Mouse (Mus musculus): ENCODE results near the gene Rnf41. TPM values are rescaled to one million over a fixed set of nuclear protein-coding genes. Genes with fewer than 3 reads are reported as not detected.

Rnf41 gene
- 27.7 and 29.9 TPM in 2 replicates for polyA plus RNA-seq (2016; fragmentation: Nextera tagmentation; extraction: Ambion mirVana)

DNA sequence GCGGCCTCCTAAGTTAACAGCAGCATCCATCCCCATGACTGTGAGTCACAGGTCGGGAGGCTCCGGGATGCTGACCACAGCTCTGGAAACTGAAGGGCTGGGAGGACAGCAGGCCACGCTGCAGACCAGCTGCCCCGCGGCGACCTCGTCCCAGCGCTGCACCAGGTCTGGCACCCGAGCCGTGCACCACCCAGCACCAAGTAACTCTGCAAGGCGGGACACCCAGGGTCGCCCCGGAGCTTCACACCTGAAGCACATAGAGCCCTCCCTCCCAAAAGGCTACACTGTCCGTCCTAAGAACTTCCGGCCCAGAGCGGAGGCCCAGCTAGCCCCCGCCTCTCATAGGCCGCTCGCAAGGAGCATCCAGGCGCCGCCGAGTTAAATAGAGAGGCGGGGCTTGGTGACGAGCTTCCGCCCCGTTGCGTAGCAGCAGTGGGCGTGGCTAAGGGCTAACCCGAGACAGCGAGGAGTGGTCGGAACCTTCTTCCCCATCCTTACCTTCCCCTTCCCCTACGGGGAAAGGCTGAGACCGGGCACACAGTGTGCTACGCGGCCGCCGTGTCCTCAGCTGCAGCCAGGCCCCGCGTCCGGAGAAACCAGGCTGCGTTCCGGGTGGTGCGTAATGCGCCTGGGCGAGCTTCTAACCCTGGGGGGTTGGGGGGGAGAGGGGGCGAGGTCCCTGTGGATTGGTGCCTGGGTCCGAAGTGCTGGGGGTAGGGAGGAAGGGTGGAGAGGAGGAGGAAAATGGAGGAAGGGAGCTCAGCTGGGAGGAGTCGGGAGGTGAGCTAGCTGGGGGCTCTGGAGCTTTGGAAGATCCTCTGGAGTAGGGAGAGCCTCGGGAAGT lies at the start of gene Rnf41, which contains the start of gene Nabp2:
Rnf41 (plus strand) TSS at position 447 of the 844 bp plus-strand sequence.
Nabp2 (minus strand) TSS at position 282 of the 844 bp plus-strand sequence.
- H3K9ac ChIP-seq: peak within 1 kb of the TSS; percentile 91
- H3K4me3 ChIP-seq: peak within 1 kb of the TSS; percentile 86
- ATAC-seq (ENCODE audit: insufficient number of reproducible peaks, low FRiP score): peak; percentile 92
- peaks cover 36% of the 10 kb centered on the region for H3K36me3 ChIP-seq
- under 1% methylated on average over 49 of the region's 50 CpGs for WGBS
- H3K27ac ChIP-seq (ENCODE audit: poor library complexity, severe bottlenecking): peak within 1 kb of the TSS; percentile 94
- H3K4me1 ChIP-seq (replicated peaks): peaks cover 49% of the 10 kb centered on the region
- peak within 1 kb of the TSS; percentile 84 for H3K4me2 ChIP-seq
- no peaks in the 10 kb centered on the region for H3K27me3 ChIP-seq (replicated peaks)
- no peaks in the 10 kb centered on the region for H3K9me3 ChIP-seq (replicated peaks)

DNA sequence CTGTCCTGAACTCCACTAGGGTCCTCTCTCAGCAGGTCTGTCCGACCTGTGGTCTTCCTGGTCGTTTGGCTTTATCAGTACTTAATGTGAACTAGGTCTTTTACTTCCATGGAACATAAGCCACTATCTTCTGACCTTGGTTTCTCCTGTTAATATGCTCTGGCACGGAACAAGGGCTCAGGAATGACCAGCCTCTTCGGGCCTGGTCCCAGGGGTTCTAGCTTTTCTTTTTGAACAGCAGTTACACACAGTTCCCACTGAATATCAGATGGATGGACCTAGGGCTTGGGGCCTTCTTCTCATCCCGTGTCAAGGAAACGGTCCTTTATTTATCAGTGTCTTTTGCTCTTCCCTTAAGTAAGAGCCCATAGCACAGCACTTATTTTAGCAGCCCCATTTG lies 49.6 kb upstream of the Rnf41 start:
- 84% methylated on average over 6 of the region's 6 CpGs for WGBS
- Histone ChIP-seq H3K9ac (no peak overlapping the region), H3K4me2 (no peak overlapping the region), H3K27me3 (replicated peaks) (no peaks in the 10 kb centered on the region), H3K36me3 (peaks cover 78% of the 10 kb centered on the region), H3K27ac (ENCODE audit: poor library complexity, severe bottlenecking) (no peak overlapping the region; the same call in 1 of the 2 replicates), H3K4me3 (no peak overlapping the region), H3K9me3 (replicated peaks) (no peaks in the 10 kb centered on the region), H3K4me1 (replicated peaks) (peaks cover 4% of the 10 kb centered on the region; the same call in 1 of the 2 replicates)
- no peak for ATAC-seq (ENCODE audit: insufficient number of reproducible peaks, low FRiP score)

DNA sequence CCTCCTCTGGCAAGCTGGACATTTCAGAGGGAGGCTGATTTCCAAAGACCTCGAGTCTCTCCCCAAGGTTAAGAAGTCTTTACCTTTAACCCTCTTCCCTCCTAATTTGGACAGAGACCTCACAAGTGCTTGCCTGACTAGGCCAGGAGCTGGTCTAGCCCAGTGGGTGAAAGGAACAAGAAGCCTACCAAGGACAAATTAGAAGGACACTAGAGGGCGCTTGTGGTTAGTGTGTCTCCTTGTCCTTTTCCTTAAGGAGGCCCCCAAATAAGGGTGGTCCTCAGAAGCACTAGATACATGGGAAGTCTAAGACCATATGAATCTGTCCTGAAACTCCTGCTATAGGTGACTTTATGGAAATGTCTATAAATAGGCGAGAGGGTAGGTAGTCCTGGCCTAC lies 48.9 kb upstream of the Rnf41 start:
- H3K36me3 ChIP-seq: peaks cover 74% of the 10 kb centered on the region
- no peak overlapping the region for H3K4me3 ChIP-seq
- peaks cover 6% of the 10 kb centered on the region for H3K4me1 ChIP-seq (replicated peaks)
- 49% methylated on average over 3 of the region's 3 CpGs for WGBS
- no peak overlapping the region for H3K4me2 ChIP-seq
- H3K9me3 ChIP-seq (replicated peaks): no peaks in the 10 kb centered on the region
- H3K9ac ChIP-seq: no peak overlapping the region
- H3K27me3 ChIP-seq (replicated peaks): no peaks in the 10 kb centered on the region
- no peak for ATAC-seq (ENCODE audit: insufficient number of reproducible peaks, low FRiP score)
- no peak overlapping the region for H3K27ac ChIP-seq (ENCODE audit: poor library complexity, severe bottlenecking)

DNA sequence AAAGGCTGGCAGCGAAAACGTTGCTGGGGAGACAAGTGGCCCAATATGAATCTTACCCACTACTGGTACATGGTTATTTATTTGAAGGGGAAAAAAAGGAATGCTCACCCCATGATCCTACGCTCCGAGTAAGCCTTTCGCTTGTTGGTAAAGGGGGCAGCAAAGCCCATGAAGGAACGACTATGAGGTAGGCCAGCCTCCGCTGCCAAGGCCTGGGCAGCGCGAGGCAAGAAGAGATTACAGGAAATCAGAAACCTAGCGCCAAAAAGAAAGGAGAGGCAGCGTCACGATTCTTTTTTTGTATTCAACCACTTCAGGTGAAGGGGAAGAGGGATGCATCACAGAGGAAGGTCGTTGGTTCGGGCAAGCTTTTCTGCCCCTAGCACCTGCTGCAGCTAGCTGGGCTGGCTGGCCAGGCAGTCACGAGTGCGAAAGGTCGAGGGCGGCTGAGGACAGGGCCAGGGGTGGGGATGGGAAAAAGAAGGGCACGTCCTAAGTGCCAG lies 43.5 kb upstream of the Rnf41 start:
- 16% methylated on average over 19 of the region's 19 CpGs for WGBS
- H3K36me3 ChIP-seq: peaks cover 21% of the 10 kb centered on the region
- no peak; the same call in 1 of the 2 replicates for ATAC-seq (ENCODE audit: insufficient number of reproducible peaks, low FRiP score)
- H3K27ac ChIP-seq (ENCODE audit: poor library complexity, severe bottlenecking): peak overlapping the region; percentile 87
- H3K27me3 ChIP-seq (replicated peaks): no peaks in the 10 kb centered on the region
- no peaks in the 10 kb centered on the region for H3K9me3 ChIP-seq (replicated peaks)
- peak overlapping the region; percentile 90 for H3K4me2 ChIP-seq
- peak overlapping the region; percentile 68 for H3K4me3 ChIP-seq
- peak overlapping the region; percentile 77 for H3K9ac ChIP-seq
- H3K4me1 ChIP-seq (replicated peaks): peaks cover 15% of the 10 kb centered on the region

DNA sequence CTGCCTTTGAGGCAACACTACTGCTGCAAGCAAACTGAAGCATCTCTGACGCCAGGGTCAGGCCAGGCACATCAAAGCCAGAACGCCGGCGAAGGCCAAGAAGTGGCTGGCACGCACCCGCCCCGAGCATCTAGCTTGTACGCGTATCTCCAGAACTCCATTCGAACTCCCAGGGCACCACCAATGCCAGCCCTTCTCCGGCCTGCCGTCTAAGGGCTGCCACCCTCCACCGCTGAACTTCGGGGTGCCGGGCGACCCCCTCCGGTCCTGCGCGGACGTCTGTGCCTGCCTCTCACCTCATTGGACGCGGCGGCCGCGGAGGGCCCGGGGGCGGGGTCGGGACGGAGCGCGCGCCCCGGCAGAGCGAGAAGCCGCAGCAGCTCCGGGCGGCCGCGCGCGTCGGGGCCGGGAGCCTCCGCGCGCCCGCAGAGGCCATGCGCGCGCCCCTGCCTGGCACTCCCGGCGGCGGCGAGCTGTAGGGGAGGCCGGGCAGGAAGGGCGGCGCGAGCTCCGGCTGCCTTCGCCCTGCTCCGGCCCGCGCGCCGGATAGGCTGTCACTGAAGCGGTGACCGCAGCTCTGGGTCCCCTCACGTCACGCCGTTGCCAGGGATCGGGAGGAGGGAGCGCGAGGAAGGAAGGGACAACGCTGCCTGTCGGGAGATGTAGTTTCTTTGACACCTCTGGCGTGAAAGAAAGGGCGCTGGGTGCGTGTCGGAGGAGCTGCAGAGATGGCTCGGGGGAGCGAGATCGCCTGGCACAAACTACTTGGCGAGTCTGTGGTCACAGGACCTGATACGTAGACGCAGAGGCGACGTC lies 42.8 kb upstream of the Rnf41 start, which contains the start of gene Coq10a:
Coq10a (minus strand) TSS at position 596 of the 816 bp plus-strand sequence.
- Histone ChIP-seq H3K27me3 (replicated peaks) (no peaks in the 10 kb centered on the region), H3K36me3 (peaks cover 14% of the 10 kb centered on the region), H3K4me3 (peak within 1 kb of the TSS; percentile 68), H3K4me1 (replicated peaks) (peaks cover 22% of the 10 kb centered on the region), H3K9ac (peak within 1 kb of the TSS; percentile 77), H3K9me3 (replicated peaks) (no peaks in the 10 kb centered on the region), H3K4me2 (peak within 1 kb of the TSS; percentile 90), H3K27ac (ENCODE audit: poor library complexity, severe bottlenecking) (peak within 1 kb of the TSS; percentile 87)
- ATAC-seq (ENCODE audit: insufficient number of reproducible peaks, low FRiP score): peak; percentile 94
- WGBS: under 1% methylated on average over 87 of the region's 87 CpGs

DNA sequence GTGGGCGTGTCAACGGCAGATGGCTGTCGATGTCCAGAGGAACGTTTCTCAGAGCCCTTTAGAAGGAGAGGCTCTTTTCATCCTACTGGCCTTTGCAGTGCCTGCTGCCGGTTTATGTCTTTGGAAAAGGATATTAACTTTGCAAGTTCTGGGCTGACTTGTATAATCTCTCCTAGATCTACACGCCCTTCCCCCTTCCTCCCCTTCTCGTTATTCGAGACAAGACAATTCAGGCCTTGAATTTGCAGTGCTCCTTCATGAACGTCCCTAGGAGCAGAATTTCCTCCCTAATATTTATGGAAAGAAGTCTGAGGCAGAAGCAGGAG lies 42.3 kb upstream of the Rnf41 start:
- ATAC-seq (ENCODE audit: insufficient number of reproducible peaks, low FRiP score): no peak
- 5% methylated on average over 9 of the region's 9 CpGs for WGBS
- H3K4me1 ChIP-seq (replicated peaks): peaks cover 23% of the 10 kb centered on the region
- no peaks in the 10 kb centered on the region for H3K27me3 ChIP-seq (replicated peaks)
- H3K36me3 ChIP-seq: peaks cover 10% of the 10 kb centered on the region
- H3K4me2 ChIP-seq: peak overlapping the region; percentile 90
- peak overlapping the region; percentile 77 for H3K9ac ChIP-seq
- H3K4me3 ChIP-seq: peak overlapping the region; percentile 68
- 0 out of 2 replicates have a peak, but pooled peaks cover under 1% of the 10 kb centered on the region for H3K9me3 ChIP-seq (replicated peaks)
- H3K27ac ChIP-seq (ENCODE audit: poor library complexity, severe bottlenecking): peak overlapping the region; percentile 87

DNA sequence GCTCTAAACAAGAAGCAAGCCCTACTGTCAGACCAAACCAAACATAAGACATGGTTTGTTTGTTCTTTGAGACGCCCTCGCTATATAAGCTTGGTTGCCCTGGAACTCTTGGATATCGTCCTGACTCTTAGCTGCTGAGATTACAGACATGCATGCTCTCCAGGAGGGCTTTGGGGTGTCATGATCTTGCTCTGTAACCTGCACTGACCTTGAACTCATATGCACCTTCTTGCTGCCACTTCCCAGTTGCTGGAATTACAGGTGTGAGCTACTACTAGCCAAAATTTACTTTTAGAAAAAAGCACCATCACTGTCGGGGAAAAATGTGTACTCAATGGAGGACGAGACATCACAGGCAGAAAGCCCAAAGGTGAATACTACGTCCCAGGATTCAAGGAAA lies 41.9 kb upstream of the Rnf41 start:
- H3K27ac ChIP-seq (ENCODE audit: poor library complexity, severe bottlenecking): peak overlapping the region; percentile 87
- H3K4me2 ChIP-seq: peak overlapping the region; percentile 90
- peaks cover 23% of the 10 kb centered on the region for H3K4me1 ChIP-seq (replicated peaks)
- 0 out of 2 replicates have a peak, but pooled peaks cover 2% of the 10 kb centered on the region for H3K9me3 ChIP-seq (replicated peaks)
- no peaks in the 10 kb centered on the region for H3K27me3 ChIP-seq (replicated peaks)
- H3K9ac ChIP-seq: peak overlapping the region; percentile 77; the same call in 1 of the 2 replicates
- peak overlapping the region; percentile 68; the same call in 1 of the 2 replicates for H3K4me3 ChIP-seq
- peaks cover 10% of the 10 kb centered on the region for H3K36me3 ChIP-seq
- 79% methylated on average over 6 of the region's 6 CpGs for WGBS
- ATAC-seq (ENCODE audit: insufficient number of reproducible peaks, low FRiP score): no peak

DNA sequence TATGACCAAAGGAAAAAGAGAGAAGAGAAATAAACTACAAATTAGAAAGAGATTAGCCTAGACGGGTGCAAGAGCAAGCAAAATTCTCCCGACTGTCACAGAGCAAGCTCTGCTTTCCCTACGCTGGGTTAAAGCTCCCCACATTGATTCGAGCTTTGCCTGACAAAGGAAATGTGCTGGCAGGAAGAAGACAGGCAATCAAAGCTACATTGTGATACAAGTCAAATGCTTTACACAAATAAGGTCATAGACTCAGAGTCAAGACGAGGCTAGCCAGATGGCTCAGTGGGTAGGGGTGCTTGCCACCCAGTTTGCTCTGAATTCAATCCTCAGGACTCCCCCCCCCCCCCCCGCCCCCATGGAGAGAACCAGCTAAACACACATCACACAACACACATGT lies 41.4 kb upstream of the Rnf41 start:
- Histone ChIP-seq H3K27me3 (replicated peaks) (no peaks in the 10 kb centered on the region), H3K9me3 (replicated peaks) (0 out of 2 replicates have a peak, but pooled peaks cover 2% of the 10 kb centered on the region), H3K4me3 (no peak overlapping the region), H3K27ac (ENCODE audit: poor library complexity, severe bottlenecking) (no peak overlapping the region), H3K4me2 (no peak overlapping the region), H3K9ac (no peak overlapping the region), H3K36me3 (peaks cover 7% of the 10 kb centered on the region), H3K4me1 (replicated peaks) (peaks cover 23% of the 10 kb centered on the region)
- 66% methylated on average over 5 of the region's 6 CpGs for WGBS
- no peak for ATAC-seq (ENCODE audit: insufficient number of reproducible peaks, low FRiP score)

DNA sequence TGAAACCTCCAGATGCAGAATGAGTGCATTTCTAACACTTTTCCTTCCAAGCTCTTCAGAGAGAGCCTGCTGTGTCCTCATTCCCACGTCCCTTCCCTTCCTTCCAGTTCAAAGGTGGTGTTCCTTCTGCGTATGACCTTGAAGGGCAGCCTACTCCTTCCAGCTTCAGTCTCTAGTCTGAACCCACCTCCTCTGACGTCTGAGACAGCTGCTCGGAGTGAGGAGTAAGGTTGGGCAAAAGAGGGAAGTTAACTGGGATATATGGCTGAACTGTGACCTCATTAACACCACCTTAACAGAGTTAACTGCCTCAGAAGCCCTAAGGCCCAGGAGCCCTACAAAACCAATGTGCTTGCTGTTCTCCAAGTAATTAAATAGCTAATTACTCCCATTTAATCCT lies 40.9 kb upstream of the Rnf41 start:
- Histone ChIP-seq H3K9me3 (replicated peaks) (0 out of 2 replicates have a peak, but pooled peaks cover 2% of the 10 kb centered on the region), H3K4me2 (no peak overlapping the region), H3K9ac (no peak overlapping the region), H3K27me3 (replicated peaks) (no peaks in the 10 kb centered on the region), H3K4me3 (no peak overlapping the region), H3K4me1 (replicated peaks) (peaks cover 23% of the 10 kb centered on the region), H3K36me3 (peaks cover 1% of the 10 kb centered on the region), H3K27ac (ENCODE audit: poor library complexity, severe bottlenecking) (no peak overlapping the region)
- 59% methylated on average over 4 of the region's 4 CpGs for WGBS
- ATAC-seq (ENCODE audit: insufficient number of reproducible peaks, low FRiP score): no peak

DNA sequence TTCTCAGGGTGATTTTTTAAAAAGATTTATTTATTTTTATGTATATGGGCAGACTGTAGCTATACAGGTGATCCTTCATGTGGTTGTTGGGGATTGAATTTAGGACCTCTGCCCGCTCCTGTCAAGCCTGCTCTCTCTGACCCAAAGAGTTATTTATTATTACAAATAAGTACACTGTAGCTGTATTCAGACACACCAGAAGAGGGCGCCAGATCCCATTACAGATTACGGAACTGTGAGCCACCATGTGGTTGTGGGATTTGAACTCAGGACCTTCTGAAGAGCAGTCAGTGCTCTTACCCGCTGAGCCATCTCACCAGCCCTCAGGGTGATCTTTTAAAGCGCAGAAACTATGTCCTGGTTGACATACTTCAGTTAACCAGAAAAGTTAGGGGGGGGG lies 39.3 kb upstream of the Rnf41 start:
- H3K27me3 ChIP-seq (replicated peaks): no peaks in the 10 kb centered on the region
- WGBS: 79% methylated on average over 5 of the region's 5 CpGs
- 0 out of 2 replicates have a peak, but pooled peaks cover 2% of the 10 kb centered on the region for H3K9me3 ChIP-seq (replicated peaks)
- no peak overlapping the region for H3K4me2 ChIP-seq
- H3K4me3 ChIP-seq: no peak overlapping the region
- H3K4me1 ChIP-seq (replicated peaks): peaks cover 31% of the 10 kb centered on the region
- H3K27ac ChIP-seq (ENCODE audit: poor library complexity, severe bottlenecking): no peak overlapping the region
- no peak overlapping the region for H3K9ac ChIP-seq
- H3K36me3 ChIP-seq: no peaks in the 10 kb centered on the region
- ATAC-seq (ENCODE audit: insufficient number of reproducible peaks, low FRiP score): no peak

Data from heart, embryonic 12.5 days (tissue).